Mouse (Mus musculus): ENCODE results near the gene Cradd.

Gene Cradd

GRCm38 (mm10) chr10:95334826-95335225, 10.9 kb upstream of the Cradd start:
- DNase-seq (ENCODE audit: low read depth in 2 of 2, low spot score in 2 of 2): no peak

DNA sequence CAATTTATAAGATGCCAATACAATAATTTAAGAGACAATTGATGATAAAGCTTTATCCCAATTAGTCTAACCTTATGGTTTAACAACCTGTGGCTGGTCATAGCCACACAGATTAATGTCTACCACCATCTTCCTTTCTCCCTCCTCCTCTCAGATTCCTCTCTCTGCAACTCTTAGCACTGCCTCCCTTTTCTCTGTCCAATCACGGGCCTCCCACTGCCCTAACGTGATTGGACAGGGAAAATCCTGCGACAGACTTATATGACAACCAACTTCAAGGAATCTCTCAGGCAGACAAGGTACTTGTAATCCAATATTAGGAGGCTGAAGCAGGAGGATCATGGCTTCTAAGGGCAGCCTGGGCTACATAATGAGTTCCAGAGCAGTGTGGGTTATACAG, 8.7 kb upstream of the Cradd start:
- no peak for DNase-seq (ENCODE audit: low read depth in 2 of 2, low spot score in 2 of 2)

DNA sequence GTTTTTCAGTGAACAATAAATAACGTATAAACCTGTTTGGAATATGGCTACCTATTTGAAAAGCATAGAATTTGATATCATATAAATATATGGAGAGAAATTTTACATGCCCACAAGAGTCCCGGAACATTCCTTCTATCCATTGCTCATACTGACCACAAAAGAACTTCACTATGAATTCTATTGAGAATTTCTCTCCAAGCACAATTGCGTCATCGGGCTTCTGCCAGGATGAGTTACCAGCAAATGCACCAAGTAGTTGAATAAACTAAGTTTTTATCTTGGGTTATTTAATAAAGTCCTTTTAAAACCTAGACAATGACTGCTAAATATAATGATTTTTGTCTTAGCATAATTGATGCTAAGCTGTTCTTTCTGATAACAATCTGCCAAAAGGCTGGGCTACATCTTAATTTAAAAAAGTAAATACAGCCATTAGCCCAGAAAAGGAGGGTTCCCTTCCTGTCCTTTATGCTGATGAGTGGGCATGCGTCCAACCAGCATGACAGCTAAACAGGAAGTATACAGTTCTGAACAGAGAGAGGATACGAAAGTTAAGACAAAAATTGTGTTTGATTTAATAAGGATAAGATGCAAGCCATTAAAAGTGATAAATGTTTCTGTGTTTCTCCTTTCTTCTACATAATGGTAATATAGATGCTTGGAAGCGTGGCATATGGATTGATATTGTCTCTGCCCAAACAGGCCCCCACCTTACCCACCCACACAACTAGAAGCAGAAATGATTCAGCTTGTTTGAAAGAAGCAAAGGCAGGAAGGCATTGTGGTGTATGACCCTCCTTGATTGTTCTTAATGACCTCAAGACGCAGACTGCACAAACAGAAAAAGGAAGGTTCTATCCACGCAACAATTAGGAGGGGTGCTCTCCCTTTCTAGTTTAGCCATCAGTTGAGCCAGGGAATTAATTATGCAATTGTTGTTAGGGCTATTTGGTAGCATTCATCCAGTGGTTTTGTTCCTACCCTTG, 6.7 kb upstream of the Cradd start:
- DNase-seq (ENCODE audit: low read depth in 2 of 2, low spot score in 2 of 2): no peak

DNA sequence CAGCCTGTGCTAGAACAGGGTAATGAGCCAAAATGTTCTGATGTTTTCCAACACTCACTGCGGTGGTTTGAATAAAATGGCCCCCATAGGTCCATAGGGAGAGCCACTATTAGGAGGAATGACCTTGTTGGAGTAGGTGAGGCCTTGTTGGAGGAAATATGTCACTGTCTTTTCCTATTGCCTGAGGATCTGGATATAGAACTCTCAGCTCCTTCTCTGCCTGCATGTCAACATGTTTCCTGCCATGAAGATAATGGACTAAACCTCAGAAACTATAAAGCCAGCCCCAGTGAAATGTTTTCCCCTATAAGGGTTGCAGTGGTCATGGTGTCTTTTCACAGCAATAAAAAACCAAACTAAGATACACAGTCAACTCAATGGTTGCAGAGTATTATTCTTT, 6.0 kb upstream of the Cradd start:
- DNase-seq (ENCODE audit: low read depth in 2 of 2, low spot score in 2 of 2): no peak

GRCm38 (mm10) chr10:95324278-95324631, 322 bp upstream of the Cradd start:
- DNase-seq (ENCODE audit: low read depth in 2 of 2, low spot score in 2 of 2): no peak

DNA sequence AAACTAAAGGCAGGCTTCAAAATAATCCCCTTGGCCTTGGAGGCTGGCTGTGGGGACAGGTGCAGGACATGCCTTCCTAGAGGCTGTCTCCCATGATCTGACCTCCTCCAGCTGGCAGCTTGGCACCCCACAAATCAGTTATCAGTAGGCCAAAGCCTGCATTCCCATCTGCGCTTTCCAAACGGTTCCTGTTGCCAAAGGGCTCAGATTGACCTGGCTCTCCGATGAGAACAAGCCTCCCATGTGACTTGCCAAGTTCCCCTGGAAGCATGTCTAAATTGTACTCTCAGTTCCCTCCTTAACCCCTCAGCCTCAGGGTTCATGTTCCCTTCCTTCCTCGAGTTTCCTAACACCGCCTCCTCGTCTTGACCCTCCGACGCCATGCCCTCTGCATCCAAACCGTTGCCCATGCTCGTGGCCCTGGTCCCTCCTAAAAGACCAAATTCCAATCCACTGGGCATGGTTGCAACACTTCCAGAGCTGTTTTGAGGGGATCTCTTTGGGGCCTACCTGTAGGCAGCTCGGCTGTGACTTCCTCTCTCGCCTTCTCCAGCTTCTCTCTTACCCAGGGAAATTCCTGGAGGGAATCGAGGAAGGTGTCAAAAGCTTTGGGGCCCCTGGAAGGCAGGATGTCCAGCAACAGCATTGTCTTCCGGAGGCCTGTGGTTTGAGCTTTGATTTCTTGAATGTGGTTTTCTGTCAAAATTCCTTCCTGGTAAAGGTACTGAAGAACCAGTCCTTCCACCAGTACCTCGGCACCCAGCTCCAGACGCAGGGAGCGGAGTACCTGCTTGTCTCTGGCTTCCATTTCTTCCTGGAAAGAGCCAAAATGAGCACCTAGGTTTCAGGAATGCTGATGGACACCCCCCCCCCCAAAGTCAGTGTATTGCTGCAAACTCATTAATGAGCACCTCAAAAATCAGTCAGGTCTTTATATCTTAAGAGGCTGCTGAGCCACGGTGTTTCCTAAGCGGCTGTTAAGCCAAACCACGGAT, 1.6 kb downstream of the Cradd start:
- no peak for DNase-seq (ENCODE audit: low read depth in 2 of 2, low spot score in 2 of 2)

DNA sequence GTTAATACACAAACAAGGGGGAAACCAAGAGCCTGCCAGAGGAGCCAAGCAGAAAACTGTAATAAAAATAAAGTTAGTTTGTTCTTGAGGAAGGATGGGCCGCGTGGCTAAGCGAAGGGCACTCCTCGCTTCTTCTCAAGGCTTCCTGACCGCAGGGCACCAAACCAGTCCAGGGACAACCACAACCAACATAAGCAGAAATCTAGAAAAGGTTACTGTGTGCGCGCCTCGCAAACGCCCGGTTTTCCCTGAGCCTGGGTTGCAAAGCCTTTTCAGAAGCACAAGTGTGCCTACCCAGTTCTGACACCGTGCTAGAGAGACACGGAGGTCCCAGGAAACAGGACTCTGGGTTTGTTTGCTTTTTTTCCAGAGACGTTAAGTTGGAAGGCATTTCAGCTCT, 4.9 kb downstream of the Cradd start:
- no peak for DNase-seq (ENCODE audit: low read depth in 2 of 2, low spot score in 2 of 2)

DNA sequence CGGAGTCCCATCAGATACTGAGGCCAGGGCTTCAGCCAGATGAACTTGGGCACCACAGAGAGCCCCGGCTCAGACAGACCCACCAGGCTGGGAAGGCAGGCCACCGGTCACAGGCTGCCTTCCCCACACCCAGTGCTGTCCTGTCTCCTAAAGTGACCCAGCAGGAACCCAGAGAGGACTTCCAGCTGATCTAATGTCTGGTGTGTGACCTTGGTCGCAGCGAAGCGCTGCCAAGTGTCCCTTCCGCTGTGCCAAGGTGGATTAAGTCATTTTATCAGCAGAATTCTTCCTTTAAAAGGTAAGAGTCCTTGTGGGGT, 5.6 kb downstream of the Cradd start:
- DNase-seq (ENCODE audit: low read depth in 2 of 2, low spot score in 2 of 2): no peak

GRCm38 (mm10) chr10:95317581-95318391, 6.1 kb downstream of the Cradd start:
- DNase-seq (ENCODE audit: low read depth in 2 of 2, low spot score in 2 of 2): no peak

DNA sequence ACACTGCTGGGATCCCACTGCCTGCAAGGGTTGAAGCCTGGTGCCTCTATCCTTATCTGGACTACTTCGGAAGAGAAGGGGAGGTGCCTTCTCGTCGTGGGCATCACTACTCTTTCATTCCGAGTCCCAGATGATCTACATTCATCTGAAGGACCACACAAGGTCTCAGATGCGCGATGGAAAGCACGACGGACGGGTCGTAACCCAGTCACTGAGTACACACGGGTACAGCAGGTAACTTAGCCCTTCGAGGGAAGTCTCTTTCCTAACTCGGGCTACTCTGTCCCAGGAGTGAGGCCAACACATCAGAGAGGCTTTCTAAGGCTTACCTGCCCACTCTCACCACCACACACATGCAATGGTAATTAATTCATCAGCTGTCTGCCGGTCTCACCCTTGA, 6.8 kb downstream of the Cradd start:
- DNase-seq (ENCODE audit: low read depth in 2 of 2, low spot score in 2 of 2): no peak

GRCm38 (mm10) chr10:95316675-95317074, 7.3 kb downstream of the Cradd start:
- DNase-seq (ENCODE audit: low read depth in 2 of 2, low spot score in 2 of 2): no peak

DNA sequence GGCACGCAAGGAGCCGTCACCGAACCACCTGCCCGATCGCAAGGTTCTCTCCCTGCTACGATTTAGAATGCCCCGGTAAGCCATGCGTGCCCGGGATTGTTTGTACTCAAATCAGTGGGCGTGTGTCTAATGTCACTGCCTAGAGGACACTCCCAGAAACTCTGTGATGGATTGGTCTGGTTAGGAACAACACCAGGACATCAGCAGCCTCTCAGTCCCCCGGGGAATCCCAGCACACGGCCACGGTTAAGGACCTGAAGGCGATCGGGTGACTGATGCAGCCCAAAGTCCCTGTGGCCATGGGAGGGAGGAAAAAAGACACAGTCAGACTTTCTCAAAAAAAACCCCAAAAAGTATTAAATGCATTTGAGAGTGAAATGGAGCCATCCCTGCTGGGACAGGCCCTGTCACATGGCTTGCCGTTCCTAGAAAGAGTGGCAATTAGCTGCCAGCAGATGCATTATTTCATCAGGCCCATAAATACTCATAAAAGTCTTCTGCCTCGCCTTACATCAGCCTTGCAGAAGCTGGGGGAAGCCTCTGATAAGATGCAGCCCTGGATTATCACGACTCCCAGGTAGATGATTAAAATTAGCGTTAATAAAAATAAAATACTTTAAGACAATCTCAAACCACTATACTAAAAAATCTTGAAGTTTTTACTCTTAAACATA, 8.0 kb downstream of the Cradd start:
- no peak for DNase-seq (ENCODE audit: low read depth in 2 of 2, low spot score in 2 of 2)

DNA sequence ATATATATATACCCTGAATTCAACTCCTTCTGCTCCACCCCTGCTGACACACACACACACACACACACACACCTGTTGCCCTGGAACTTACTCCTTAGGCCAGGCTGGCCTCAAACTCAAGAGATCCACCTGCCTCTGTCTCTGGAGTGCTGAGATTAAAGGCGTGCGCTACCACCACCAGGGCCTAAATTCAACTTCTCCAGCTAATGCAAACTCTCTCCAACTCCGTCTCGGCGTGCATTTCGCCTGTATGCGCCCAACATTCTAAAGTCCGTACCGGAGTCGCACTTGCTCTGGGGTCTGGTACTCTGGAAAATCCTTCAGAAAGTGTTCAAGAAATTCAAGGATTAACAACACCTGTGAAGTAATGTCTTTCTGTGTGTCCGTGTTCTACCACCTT, 8.6 kb downstream of the Cradd start:
- DNase-seq (ENCODE audit: low read depth in 2 of 2, low spot score in 2 of 2): no peak

DNA sequence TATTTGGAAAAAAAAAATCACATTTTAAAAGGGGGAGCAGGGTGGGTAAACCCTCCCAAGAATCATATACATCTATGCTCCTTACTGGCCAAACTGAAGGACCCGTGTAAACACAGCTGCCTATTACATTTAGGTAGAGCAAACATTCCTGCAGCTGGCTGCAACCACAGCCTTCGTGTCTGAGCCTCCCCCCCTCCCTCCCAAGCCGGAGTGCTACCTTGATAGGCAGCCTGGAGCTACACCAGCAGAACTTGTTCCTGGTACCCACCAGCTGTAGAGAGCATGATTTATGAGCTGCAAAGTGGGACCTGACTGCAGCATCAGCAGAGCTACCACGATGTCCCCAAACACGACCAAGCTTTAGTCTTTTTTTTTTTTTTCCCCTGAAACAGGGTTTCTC, 9.9 kb downstream of the Cradd start:
- no peak for DNase-seq (ENCODE audit: low read depth in 2 of 2, low spot score in 2 of 2)

DNA sequence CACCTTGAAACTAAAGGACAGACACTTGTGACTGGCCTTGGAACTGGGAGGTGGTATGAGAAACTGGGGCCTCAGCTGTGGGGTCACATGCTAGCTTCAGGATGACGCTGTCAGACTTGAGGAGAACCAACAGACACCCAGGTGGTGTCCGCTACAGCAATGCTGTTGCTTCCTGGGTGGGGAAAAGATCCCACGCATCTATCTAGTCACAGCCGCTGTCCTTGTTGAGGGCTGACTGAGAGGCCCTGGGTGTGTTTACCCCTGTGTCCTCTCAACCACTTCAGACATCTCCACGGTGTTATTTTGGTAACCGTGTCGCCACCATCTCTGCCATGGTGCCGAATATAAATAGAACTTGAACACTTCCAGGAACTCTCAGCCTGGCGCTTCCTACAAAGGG, 10.4 kb downstream of the Cradd start:
- DNase-seq (ENCODE audit: low read depth in 2 of 2, low spot score in 2 of 2): peak; percentile 53 to 57

DNA sequence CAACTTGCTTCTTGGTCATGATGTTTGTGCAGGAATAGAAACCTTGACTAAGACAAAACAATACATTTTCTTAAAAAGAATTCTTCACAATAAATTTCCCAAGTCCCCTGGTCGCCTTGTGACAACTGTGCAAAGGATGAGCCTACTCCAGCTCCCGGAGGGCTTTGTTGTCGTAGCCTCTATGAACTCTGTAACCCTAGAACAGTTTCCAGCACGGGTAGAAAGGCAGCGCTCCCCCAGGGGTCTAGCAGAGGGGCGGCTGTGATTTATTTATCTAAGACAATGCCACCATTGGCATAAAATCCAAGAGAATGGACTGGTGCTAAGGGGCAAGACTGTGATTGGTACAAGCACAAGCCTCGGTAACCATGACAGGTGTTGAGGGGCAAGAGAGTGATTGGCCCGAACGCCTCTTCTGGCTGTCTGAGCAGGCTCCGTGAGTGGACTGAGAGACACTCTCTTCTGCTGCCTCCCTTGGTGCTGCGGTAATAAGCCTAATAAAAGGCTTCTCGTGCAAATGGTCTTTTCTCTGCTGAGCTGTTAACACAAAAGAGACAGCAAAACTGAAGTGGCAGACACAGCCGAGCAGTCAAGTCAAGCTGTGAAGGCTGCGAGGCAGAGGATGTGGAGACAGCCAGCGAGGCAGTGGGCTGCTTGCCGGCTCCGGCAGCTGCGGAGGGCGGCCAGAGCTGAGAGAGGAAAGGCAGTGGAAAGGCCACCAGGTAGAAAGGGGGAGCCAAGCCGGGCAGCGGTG, 13.1 kb downstream of the Cradd start:
- DNase-seq (ENCODE audit: low read depth in 2 of 2, low spot score in 2 of 2): no peak

DNA sequence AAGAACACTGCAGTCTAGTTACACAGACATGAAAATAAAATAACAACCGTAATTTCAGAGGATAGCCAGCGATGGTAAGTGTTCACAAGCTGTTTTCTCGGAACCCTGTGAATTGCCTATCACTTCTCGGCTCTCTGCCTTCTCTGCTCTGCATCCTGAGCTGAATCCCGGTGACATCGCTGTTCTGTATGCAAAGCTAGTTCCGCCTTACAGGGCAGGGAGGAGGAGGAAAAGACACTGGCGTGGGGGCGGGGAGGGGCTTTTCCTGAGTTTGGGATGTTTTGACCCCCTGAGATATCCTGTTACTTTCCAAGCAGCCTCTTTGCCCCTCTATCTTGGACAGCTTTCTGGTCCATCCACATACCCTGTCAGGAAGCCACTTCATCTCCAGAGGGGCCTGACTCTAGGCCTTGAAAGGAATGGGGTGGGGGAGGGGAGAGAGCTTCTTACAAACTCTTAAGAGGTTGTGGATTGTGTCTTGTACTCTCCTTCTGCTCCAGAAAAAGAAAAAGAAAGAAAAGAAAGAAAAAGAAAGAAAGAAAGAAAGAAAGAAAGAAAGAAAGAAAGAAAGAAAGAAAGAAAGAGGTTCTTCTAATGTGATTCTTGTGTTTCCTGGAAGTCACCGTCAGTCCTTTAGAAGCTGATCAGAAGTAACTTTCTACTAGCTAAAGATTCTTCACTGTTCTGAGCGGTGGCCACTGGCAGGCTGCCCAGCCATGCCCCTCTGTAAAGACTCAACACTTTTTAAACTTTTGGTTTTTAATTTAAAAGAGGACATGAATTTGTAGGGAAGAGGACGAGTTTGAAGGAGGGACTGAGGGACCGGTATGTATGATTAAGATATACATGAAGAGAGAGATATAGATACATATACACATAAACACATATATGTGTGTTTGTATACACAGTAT, 14.3 kb downstream of the Cradd start:
- DNase-seq (ENCODE audit: low read depth in 2 of 2, low spot score in 2 of 2): no peak

DNA sequence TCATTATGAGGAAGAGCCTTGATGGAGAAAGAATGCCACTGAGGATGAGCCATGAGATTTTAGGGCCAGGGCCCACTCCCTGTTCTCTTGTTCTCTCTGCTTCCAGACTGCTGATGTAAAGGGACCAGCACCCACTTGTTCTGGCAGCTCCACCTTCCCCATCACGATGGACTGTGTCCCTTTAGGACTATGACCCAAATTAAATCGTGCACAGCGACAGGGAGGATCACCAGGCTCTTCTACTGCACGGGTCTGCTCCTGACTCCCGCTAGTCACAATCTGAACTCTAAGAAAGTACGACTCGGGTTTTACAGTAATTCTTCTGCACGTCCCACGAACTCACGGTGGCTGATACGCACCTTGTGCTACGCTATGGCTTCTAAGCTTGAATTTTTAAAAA, 14.9 kb downstream of the Cradd start:
- no peak for DNase-seq (ENCODE audit: low read depth in 2 of 2, low spot score in 2 of 2)

DNA sequence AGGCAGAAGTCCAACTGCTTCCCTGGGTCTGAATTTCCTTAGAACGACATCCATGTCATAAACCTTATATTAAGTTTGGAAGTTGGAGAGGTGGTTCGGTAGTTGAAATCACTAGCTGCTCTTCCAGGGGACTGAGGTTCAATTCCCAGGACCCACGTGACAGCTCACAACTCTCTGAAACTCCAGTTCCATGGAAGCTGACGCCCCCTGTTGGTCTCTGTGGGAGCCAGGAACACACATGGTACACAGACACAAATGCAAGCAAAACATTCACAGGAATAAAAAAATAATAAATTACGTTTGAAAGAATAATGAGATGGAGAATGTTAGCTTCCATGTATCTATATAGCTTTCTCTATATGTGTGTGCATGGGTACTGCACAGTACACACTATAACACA, 16.0 kb downstream of the Cradd start:
- DNase-seq (ENCODE audit: low read depth in 2 of 2, low spot score in 2 of 2): no peak

Measured in CD8-positive naive resting alpha-beta T cell, adult 2 months (primary cell).